Mouse (Mus musculus) cortical plate, adult 2 months (tissue): ENCODE measurements around the gene Trp53bp1.

ENCODE experiments used
- CTCF ChIP-seq: fragments of 200-500 bp; IDR thresholded peaks from 2 replicates; pipeline ENCODE4 v1.5.1; 2011; ENCODE audit warnings: mild to moderate bottlenecking, control low read depth, low read length; ENCODE audit not compliant: insufficient read depth; ENCODE audit errors: extremely low read depth
- POLR2A ChIP-seq: fragments of 200-500 bp; IDR thresholded peaks from 2 replicates; pipeline ENCODE4 v1.6.1; 2011; ENCODE audit warnings: mild to moderate bottlenecking, low read length, control low read depth; ENCODE audit not compliant: insufficient read depth; ENCODE audit errors: extremely low read depth

DNA sequence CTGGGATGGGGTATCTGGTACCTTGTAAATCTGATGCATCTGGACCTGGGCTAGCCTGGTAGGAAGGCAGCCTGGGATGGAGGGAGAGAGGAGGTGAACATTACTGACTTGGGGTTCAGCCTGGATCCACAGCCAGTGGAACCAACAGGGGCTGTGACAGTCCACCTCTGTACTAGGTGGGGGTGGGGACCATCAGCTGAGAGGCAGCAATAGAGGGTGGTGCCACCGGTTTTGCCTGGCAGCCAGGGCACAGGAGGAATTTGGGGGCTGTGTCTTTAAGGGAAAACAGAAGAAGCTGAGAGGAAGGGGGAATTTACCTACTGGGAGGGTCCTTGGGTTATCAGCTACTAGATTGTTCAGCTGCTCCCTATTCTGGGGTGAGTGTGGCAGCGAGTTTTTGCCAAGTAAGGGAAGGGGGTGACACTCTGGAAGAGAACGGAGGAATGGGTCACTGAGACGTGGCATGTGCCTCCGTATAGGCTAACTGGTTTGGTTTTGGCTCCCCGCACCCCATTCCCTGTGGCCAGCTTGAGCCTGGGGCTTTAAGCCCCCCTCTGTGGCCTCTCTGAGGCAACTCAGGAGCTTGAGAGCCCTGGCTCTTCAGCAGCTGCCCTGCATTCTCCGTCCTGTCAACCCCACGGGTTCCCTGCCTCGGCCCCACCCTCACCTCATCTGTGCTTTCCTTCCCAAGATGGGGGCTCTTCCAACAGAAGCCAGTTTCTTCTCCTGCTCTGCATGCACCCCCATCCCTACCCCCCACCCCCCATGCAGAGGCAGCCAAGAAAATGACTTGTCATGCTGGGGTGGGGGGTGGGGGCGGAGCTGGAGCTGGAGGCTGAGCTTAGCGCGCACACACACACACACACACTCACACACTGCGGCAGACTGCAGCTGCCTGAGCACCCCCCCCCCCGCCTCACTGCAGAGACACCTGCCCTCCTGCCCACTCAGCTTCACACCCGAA is 24.7 kb upstream of the Trp53bp1 start:
- no peak for TF ChIP-seq CTCF
- TF ChIP-seq POLR2A, result 0 out of 2 replicates have a peak, but pooled peaks have one; percentile 3
